Mouse (Mus musculus): ENCODE data around the gene Lclat1. TPM values are rescaled to one million over a fixed set of nuclear protein-coding genes. Genes with fewer than 3 reads are reported as not detected.

Gene Lclat1
- total RNA-seq (2023; ENCODE audit: inconsistent age) = 22.2 to 28.8 TPM (median 23.8 TPM) in 4 replicates

GRCm38 (mm10) chr17:73107158-73108157 lies at the start of gene Lclat1:
Lclat1 (plus strand) TSS chr17:73107985.

Other genes starting within 250 kb of the Lclat1 start
- 382 to 404 TPM (median 388 TPM) in 4 replicates for gene Lbh, start 189.7 kb upstream of the Lclat1 start, total RNA-seq (2023; ENCODE audit: inconsistent age)